Comparison of ENCODE assay signal across 17 mouse cellular contexts in genomic region chr6:143615361-143615760, GRCm38 (mm10).
"Had no signal": no experiment of that assay in that cellular context is flagged by ENCODE, and none has a peak within 500 bp of the region (broad histone marks: within the 10 kb centered on the region; RNA-seq: fewer than 3 reads in every experiment).

No protein-coding gene starts in this region.

- DNase-seq: kidney, adult 11 months; kidney, adult 8-10 months; kidney, postnatal 10 days; kidney, postnatal 36 days; liver, embryonic 13.5 days; lung, embryonic 14.5 days; lung, postnatal 10 days; lung, postnatal 4 days; midbrain, embryonic 14.5 days; retina, postnatal 1 day; right cerebral cortex, postnatal 25 days; spleen, adult 18-20 months; thymus, adult 18-20 months; thymus, postnatal 36 days had no signal

- H3K9me3 ChIP-seq: kidney, embryonic 15.5 days; liver, embryonic 13.5 days; neural tube, embryonic 12.5 days had no signal

- H3K36me3 ChIP-seq: kidney, embryonic 15.5 days; liver, embryonic 13.5 days; neural tube, embryonic 12.5 days had no signal

- H3K4me3 ChIP-seq: kidney, embryonic 15.5 days; liver, embryonic 13.5 days; neural tube, embryonic 12.5 days had no signal

- H3K27ac ChIP-seq: kidney, embryonic 15.5 days; liver, embryonic 13.5 days; neural tube, embryonic 12.5 days had no signal

- H3K4me2 ChIP-seq: kidney, embryonic 15.5 days; liver, embryonic 13.5 days; lung, embryonic 14.5 days; midbrain, embryonic 11.5 days; neural tube, embryonic 12.5 days had no signal

- H3K4me1 ChIP-seq: kidney, embryonic 15.5 days; liver, embryonic 13.5 days; neural tube, embryonic 12.5 days had no signal

- H3K9ac ChIP-seq: kidney, embryonic 15.5 days; liver, embryonic 13.5 days; lung, embryonic 14.5 days; neural tube, embryonic 12.5 days had no signal

- H3K27me3 ChIP-seq: kidney, embryonic 15.5 days; liver, embryonic 13.5 days; neural tube, embryonic 12.5 days had no signal
